Mouse (Mus musculus) kidney, adult 2 months (tissue): Measurements from ENCODE around the gene Arvcf.

Experiments
- CTCF ChIP-seq: fragments of 200-500 bp; conservative IDR thresholded peaks from 2 replicates; pipeline ENCODE4 v1.5.1; 2011; ENCODE audit warnings: low read depth, mild to moderate bottlenecking, control low read depth, low read length, moderate library complexity, mixed read lengths; ENCODE audit not compliant: insufficient read depth, insufficient read length
- POLR2A ChIP-seq: fragments of 200-500 bp; IDR thresholded peaks from one replicate; pipeline ENCODE4 v1.6.1; 2011; ENCODE audit warnings: low read depth, low read length, control low read depth

DNA sequence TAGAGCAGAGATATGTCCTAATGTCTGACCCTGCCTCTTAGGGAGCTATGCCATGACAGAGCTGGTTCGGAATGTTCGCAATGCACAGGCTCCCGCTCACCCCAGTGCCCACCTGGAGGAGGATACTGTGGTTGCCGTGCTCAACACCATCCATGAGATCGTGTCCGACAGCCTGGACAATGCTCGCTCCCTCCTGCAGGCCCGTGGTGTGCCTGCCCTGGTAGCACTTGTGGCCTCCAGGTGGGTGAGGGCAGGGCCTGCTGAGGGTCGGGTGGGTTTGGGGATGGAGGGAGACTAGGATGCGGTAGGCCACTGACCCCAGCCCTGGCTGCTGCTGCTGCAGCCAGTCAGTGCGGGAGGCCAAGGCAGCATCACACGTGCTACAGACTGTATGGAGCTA is 55.3 kb downstream of the Arvcf start:
- TF ChIP-seq CTCF = no peak
- no peak for TF ChIP-seq POLR2A
